Mouse (Mus musculus) right cerebral cortex, postnatal 14 days (tissue): Measurements from ENCODE around the gene Gm6880.
"Not testable (repeated sequence)": the region's sequence is repeated elsewhere in the genome, so short reads cannot be mapped to it uniquely, and the experiment has no call there.

Experiments used
- DNase-seq: peaks from one replicate; pipeline ENCODE4 v3.0.0; 2022

Gm6880 gene

GRCm38 (mm10) chrX:74481349-74481885 is at the start of gene Gm6880:
Gene Gm6880 (minus strand): TSS chrX:74481399.
- not testable (repeated sequence) for DNase-seq

DNA sequence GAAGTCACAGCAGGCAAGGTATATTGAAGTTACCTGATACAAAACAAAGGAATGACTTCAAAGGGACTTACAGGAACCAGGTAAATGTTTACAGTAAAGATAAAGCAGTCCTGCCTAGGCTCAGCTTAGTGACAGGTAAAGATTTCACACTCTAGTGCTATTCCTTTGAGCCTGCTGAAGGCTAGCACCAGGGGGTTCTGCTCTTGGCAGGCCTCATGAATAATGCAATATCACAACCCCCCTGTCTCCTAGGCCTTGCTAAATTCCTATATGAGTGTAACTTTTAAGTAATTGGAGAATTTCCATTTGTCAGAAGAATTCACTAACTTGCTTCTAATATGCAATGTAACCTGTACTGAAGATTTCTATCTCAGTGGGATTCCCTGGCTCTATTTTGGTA is 36.3 kb upstream of the Gm6880 start:
- DNase-seq: not testable (repeated sequence)

- no peak for DNase-seq
Measured at GRCm38 (mm10) chrX:74497131-74497530, 15.9 kb upstream of the Gm6880 start.

DNA sequence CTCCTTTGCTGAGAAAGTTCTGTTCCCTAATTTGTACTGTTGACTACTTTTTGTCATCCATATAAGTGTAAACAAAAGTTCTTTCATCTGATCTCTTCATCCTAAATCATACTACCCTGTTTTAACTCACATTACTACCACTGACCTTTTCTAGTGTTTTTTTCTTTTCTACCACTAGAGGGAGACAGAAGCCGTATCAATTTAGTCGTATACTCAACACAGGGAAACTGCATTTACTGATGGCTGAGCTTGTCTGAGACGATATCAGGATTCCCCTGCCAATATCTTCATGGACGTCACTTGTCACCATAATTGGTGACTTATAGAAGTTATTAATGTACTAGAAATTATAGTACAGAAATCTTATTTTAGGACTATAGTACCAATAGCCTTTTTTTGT is 28.4 kb downstream of the Gm6880 start:
- DNase-seq: no peak

GRCm38 (mm10) chrX:74451157-74451912 is 29.9 kb downstream of the Gm6880 start:
- no peak for DNase-seq
